Mouse (Mus musculus): ENCODE measurements at regions not wholly inside any gene's neighbourhood (a gene's known extent, or its start where the extent isn't known, plus 50 kb on each side); places are given as distances from the start of the nearest gene placed in this dataset.
A peak's percentile ranks its signal among the peaks of the same experiment; 100 is the strongest.

DNA sequence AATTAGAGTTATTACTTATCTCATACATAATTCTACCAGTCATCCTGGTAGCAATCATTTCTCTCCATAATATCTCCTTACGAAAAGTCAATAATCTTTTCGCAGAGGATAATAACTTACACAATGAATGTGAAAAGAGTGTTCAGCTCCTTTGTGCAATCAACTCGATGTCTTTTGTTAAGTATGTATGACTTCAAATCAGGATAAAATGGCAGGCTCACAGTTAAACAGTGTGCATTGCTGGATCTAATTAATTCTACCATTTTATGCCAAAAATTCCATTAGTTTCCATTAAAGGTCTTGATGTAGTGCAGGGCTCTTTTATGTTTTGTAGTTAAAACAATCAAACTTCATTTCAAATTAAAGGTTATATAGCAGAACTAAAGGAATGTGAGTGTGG, 239.6 kb upstream of the Robo2 start:
- Histone ChIP-seq H3K9me3 (no peaks in the 10 kb centered on the region), H3K27ac (no peak overlapping the region), H3K4me3 (no peak overlapping the region), H3K36me3 (no peaks in the 10 kb centered on the region), H3K4me1 (no peaks in the 10 kb centered on the region), H3K27me3 (no peaks in the 10 kb centered on the region), H3K9ac (no peak overlapping the region), H3K4me2 (no peak overlapping the region)
- ATAC-seq (ENCODE audit: borderline replicate concordance, extremely low read depth, low FRiP score, low TSS enrichment) = no peak
- WGBS = 73% methylated on average over 3 of the region's 3 CpGs

DNA sequence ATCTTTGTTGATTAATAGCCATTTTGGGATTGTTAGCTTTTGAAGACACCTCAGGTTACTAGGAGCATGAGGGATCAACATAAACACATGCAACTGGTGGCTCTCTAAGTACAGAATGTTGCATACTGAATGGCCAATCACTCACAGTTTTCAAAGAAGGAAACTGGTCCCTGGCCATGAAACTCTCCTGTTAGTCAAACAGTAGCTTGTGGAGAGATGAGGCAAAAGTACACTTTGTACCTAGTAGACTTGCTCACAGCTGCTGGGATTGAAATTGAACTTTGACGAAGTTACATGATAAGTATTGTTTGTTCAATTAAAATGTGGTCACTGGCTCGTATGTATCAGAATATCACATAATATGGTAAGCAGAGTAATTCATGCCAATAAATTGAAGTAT, 237.6 kb upstream of the Robo2 start:
- H3K9me3 ChIP-seq = no peaks in the 10 kb centered on the region
- no peak overlapping the region for H3K4me3 ChIP-seq
- H3K9ac ChIP-seq = no peak overlapping the region
- no peaks in the 10 kb centered on the region for H3K27me3 ChIP-seq
- no peak overlapping the region for H3K27ac ChIP-seq
- ATAC-seq (ENCODE audit: borderline replicate concordance, extremely low read depth, low FRiP score, low TSS enrichment) = no peak
- no peaks in the 10 kb centered on the region for H3K4me1 ChIP-seq
- no peak overlapping the region for H3K4me2 ChIP-seq
- no peaks in the 10 kb centered on the region for H3K36me3 ChIP-seq
- 76% methylated on average over 2 of the region's 2 CpGs for WGBS

DNA sequence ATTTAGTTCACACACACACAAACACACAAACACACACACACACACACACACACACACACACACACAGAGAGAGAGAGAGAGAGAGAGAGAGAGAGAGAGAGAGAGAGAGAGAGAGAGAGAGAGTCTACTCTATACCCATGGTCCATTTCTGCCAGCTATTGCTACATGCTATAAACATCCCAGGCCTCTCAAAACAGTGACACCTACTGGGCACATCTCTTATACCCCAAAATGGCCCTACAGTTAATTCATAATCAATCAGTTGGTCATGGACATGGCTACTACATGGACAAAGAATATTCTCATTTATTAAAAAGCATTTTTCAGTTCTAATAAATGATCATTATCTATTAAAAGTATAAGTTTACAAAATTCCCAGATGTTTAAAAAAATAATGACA, 236.8 kb upstream of the Robo2 start:
- ATAC-seq (ENCODE audit: borderline replicate concordance, extremely low read depth, low FRiP score, low TSS enrichment) = no peak
- Histone ChIP-seq H3K36me3 (no peaks in the 10 kb centered on the region), H3K4me2 (no peak overlapping the region), H3K27ac (no peak overlapping the region), H3K9ac (no peak overlapping the region), H3K4me1 (no peaks in the 10 kb centered on the region), H3K27me3 (no peaks in the 10 kb centered on the region), H3K9me3 (no peaks in the 10 kb centered on the region), H3K4me3 (no peak overlapping the region)

DNA sequence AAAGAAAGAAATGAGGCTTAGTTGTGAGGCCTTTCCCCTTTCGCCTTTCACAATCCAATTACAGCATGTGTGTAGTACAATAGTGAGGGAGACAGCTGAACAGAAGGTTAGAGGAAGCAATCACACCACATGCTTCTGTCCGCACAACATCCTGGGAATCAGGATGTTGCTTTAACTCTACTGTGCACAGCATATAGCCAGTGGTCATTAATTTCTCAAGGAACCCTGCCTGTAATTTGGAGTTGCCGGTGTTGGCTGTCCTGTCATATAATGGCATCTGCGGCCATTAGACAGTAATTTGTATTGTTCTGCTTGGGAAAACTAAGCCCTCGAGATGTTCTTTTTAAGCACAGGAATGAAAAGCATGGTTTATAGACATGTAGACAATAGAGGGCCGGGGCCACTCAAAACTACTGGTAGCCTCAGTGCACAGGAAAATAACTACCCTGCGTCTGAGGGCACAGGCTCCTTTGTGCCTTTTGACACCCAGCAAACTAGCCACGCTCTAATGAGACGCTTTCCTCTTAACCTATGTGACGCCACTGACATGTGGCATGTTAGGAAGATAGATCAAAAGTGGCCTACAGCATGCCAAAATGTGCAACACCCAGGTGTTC, 233.2 kb upstream of the Robo2 start:
- Histone ChIP-seq H3K27me3 (no peaks in the 10 kb centered on the region), H3K4me3 (no peak overlapping the region), H3K4me1 (no peaks in the 10 kb centered on the region), H3K9me3 (no peaks in the 10 kb centered on the region), H3K36me3 (no peaks in the 10 kb centered on the region), H3K9ac (no peak overlapping the region), H3K4me2 (no peak overlapping the region), H3K27ac (no peak overlapping the region)
- no peak for ATAC-seq (ENCODE audit: borderline replicate concordance, extremely low read depth, low FRiP score, low TSS enrichment)
- 77% methylated on average over 10 of the region's 10 CpGs for WGBS

DNA sequence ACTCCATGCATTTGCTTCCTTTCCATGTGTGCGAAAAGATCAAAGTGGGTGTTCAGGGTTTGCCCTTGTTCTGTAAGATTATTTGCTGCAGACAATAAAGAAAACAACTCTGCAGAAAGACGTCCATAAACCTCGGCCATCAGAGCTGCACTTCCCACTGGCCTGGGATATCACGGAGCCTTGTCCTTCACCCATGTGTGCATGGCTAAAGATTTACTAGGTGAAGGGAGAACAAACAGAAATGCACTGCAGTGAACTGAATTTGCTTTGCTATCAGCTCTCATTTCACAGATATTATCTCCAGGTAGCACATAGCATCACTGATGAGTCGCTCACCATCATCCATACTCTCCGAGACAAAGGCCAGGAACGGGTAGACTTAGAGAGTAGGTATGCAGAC, 228.2 kb upstream of the Robo2 start:
- ATAC-seq (ENCODE audit: borderline replicate concordance, extremely low read depth, low FRiP score, low TSS enrichment) = no peak
- WGBS = 50% methylated on average over 7 of the region's 7 CpGs
- Histone ChIP-seq H3K36me3 (no peaks in the 10 kb centered on the region), H3K9ac (no peak overlapping the region), H3K4me2 (no peak overlapping the region), H3K9me3 (no peaks in the 10 kb centered on the region), H3K4me3 (no peak overlapping the region), H3K4me1 (no peaks in the 10 kb centered on the region), H3K27ac (no peak overlapping the region), H3K27me3 (no peaks in the 10 kb centered on the region)

DNA sequence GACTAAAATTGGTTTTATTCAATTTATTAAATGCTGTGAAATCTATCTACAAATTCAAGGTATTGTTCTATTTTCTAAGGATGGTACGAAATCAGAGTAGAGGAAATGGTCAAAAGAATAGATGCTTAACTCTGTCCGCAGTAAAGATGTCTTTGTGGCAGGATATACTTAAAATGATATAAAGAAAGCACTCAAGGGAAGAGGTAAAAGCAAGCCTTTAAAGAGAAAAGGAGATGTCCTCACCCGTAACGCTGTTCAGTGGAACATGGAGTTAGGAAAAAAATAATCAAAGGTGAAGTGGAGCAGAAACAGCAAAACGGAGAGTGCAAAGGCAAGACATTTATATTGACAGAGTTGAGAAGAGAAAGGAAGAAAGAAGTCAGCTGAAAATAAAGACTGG, 226.0 kb upstream of the Robo2 start:
- Histone ChIP-seq H3K4me1 (no peaks in the 10 kb centered on the region), H3K9ac (no peak overlapping the region), H3K36me3 (no peaks in the 10 kb centered on the region), H3K4me2 (no peak overlapping the region), H3K27ac (no peak overlapping the region), H3K9me3 (no peaks in the 10 kb centered on the region), H3K27me3 (no peaks in the 10 kb centered on the region), H3K4me3 (no peak overlapping the region)
- WGBS = 67% methylated on average over 5 of the region's 5 CpGs
- ATAC-seq (ENCODE audit: borderline replicate concordance, extremely low read depth, low FRiP score, low TSS enrichment) = no peak

DNA sequence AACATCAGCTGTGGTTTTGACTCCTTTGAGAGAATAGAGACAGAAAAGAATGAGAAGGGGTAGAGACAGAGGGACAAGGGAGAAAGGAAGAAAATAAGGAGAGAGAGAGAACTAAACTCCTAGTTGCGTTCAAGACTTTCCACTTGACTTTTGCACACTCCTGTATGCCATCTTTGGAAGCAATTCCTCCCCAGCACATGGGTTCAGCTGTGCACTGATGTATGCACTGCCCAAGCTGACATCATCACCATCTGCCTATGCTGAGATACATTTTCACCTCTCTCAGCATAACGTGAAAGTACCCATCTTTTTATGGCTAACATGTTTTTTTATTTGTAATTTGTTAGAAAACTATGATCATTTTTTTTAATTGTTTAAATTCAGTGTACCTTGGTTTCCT, 214.2 kb upstream of the Robo2 start:
- no peak for ATAC-seq (ENCODE audit: borderline replicate concordance, extremely low read depth, low FRiP score, low TSS enrichment)

DNA sequence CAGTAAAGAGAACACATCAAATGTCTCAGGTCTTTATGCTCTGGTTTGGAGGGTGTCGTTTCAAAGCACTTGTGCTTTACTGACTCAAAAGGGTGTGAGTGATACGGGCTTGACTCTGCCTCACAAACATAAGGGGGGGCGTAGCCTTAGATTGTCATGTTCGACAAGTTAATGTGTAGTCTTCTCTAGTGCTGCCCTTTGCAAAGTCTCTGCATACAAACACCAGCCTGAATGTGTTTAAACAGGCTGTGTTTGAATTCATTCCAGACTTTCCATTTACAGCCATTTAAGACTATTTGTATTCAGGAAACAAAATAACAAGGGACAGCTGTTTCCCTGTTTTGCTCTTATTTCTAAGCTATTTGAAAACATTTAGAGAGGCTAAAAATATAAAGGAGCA, 200.4 kb upstream of the Robo2 start:
- ATAC-seq (ENCODE audit: borderline replicate concordance, extremely low read depth, low FRiP score, low TSS enrichment) = peak; percentile 75; the same call in 1 of the 2 replicates
- H3K9ac ChIP-seq = no peak overlapping the region
- no peaks in the 10 kb centered on the region for H3K36me3 ChIP-seq
- H3K9me3 ChIP-seq = no peaks in the 10 kb centered on the region
- no peak overlapping the region for H3K4me3 ChIP-seq
- no peak overlapping the region for H3K4me2 ChIP-seq
- 0 out of 2 replicates have a peak, but pooled peaks cover 4% of the 10 kb centered on the region for H3K4me1 ChIP-seq
- 18% methylated on average over 4 of the region's 4 CpGs for WGBS
- no peak overlapping the region for H3K27ac ChIP-seq
- H3K27me3 ChIP-seq = no peaks in the 10 kb centered on the region

More for the DNA sequence above, 214.2 kb upstream of the Robo2 start:
- H3K9ac ChIP-seq = no peak overlapping the region
- no peak overlapping the region for H3K27ac ChIP-seq
- 66% methylated on average over 2 of the region's 2 CpGs for WGBS
- H3K9me3 ChIP-seq = no peaks in the 10 kb centered on the region
- H3K4me1 ChIP-seq = no peaks in the 10 kb centered on the region
- H3K36me3 ChIP-seq = no peaks in the 10 kb centered on the region
- no peak overlapping the region for H3K4me3 ChIP-seq
- no peak overlapping the region for H3K4me2 ChIP-seq
- no peaks in the 10 kb centered on the region for H3K27me3 ChIP-seq

DNA sequence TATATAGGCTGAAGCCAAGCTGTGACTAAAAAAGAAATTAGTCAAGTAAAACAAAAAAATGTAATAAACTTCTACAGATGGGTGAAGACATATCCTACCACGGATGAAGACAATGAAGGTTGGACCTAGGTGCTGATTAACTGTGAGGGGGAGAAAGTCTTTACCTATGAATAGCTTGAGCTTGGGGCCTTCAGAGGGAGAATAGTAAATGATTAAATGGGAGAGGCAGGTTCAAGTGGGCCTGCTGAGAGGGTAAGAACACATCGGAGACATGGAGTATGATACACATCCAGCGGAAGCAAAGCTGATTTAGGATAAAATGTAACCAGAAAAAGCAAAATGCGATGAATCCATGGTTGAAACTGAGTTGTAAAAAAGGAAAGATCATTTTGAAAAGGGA, 197.9 kb upstream of the Robo2 start:
- WGBS = 60% methylated on average over 4 of the region's 4 CpGs
- 0 out of 2 replicates have a peak, but pooled peaks cover 4% of the 10 kb centered on the region for H3K4me1 ChIP-seq
- H3K36me3 ChIP-seq = no peaks in the 10 kb centered on the region
- H3K27me3 ChIP-seq = no peaks in the 10 kb centered on the region
- no peak overlapping the region for H3K4me3 ChIP-seq
- H3K9me3 ChIP-seq = no peaks in the 10 kb centered on the region
- ATAC-seq (ENCODE audit: borderline replicate concordance, extremely low read depth, low FRiP score, low TSS enrichment) = no peak
- no peak overlapping the region for H3K27ac ChIP-seq
- no peak overlapping the region for H3K9ac ChIP-seq
- H3K4me2 ChIP-seq = no peak overlapping the region

DNA sequence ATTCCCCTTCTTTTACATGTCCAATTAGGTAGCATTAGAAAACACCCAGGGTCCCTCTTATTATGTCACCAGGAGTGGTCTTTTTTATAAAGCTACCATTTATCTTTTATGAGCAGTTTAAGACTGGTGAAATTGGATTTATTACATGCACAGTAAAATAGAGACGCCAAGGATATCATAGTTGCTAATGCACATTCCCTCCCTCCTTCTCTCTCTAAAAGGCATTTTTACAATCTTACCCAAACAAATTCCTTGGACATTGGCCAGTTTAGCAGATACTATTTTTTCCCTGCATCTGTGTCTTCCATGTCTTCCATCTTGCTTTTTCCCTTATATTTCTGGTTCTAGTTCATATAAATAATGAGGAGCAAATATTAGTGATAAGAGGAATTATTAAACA, 186.7 kb upstream of the Robo2 start:
- peaks cover 5% of the 10 kb centered on the region; the same call in 1 of the 2 replicates for H3K4me1 ChIP-seq
- H3K27ac ChIP-seq = peak overlapping the region; percentile 29; the same call in 1 of the 2 replicates
- peak; percentile 79; the same call in 1 of the 2 replicates for ATAC-seq (ENCODE audit: borderline replicate concordance, extremely low read depth, low FRiP score, low TSS enrichment)
- H3K4me3 ChIP-seq = no peak overlapping the region
- WGBS = 53% methylated on average over 1 of the region's 1 CpGs
- no peaks in the 10 kb centered on the region for H3K9me3 ChIP-seq
- no peaks in the 10 kb centered on the region for H3K27me3 ChIP-seq
- H3K4me2 ChIP-seq = no peak overlapping the region
- H3K36me3 ChIP-seq = no peaks in the 10 kb centered on the region
- H3K9ac ChIP-seq = no peak overlapping the region

DNA sequence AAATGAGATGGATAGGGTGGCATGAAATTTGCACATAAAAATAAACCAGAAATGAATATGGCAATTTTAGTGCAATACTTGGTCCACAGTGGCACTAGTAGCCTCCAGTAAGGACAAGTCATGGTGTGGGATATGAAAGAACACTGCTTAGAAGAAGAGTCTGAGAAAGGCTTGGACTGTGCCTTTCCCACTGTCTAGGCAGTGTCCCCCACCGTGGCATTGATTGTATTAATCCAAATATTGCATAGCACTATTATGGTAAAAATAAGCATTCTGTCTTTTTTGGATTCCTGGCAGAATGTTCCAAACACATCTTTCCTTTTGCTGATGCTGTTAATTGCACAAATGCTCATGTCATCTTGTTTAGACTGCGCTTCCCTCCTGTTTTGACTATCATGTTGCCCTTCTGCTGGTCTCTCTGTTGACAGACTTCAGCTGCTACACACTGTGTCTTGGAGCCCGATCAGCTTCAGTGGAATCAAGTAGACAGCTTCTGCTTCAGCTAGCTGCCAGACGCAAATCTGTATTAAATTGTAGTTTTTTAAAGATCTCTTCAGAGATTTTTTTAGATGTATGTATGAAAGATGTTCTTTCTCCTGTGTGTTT, 186.2 kb upstream of the Robo2 start:
- WGBS = 30% methylated on average over 4 of the region's 4 CpGs
- peak overlapping the region; percentile 29; the same call in 1 of the 2 replicates for H3K27ac ChIP-seq
- ATAC-seq (ENCODE audit: borderline replicate concordance, extremely low read depth, low FRiP score, low TSS enrichment) = peak; percentile 94; the same call in 1 of the 2 replicates
- H3K4me3 ChIP-seq = no peak overlapping the region
- no peak overlapping the region for H3K9ac ChIP-seq
- H3K4me1 ChIP-seq = peaks cover 5% of the 10 kb centered on the region; the same call in 1 of the 2 replicates
- no peaks in the 10 kb centered on the region for H3K9me3 ChIP-seq
- no peak overlapping the region for H3K4me2 ChIP-seq
- no peaks in the 10 kb centered on the region for H3K36me3 ChIP-seq
- no peaks in the 10 kb centered on the region for H3K27me3 ChIP-seq

DNA sequence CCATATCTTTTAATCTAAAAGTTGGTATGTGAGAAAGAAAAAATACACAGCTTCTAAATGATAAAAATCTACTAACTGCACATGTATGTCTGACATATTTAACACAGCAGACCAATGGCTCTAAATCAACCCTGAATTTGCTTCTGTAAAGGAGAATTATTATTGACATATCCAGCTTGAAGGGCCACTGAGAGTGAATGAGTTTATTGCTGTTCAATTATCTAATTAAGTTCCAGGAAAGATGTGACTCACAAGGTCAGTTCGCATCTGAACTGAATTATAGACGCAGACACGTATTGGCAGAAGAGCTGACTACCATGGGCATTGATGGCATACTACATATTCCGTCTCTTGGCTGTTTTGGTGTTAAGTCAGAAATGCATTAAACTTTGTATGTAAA, 180.3 kb upstream of the Robo2 start:
- Histone ChIP-seq H3K27me3 (no peaks in the 10 kb centered on the region), H3K27ac (no peak overlapping the region), H3K4me3 (no peak overlapping the region), H3K9ac (no peak overlapping the region), H3K4me1 (no peaks in the 10 kb centered on the region), H3K36me3 (no peaks in the 10 kb centered on the region), H3K4me2 (no peak overlapping the region), H3K9me3 (no peaks in the 10 kb centered on the region)
- 91% methylated on average over 4 of the region's 4 CpGs for WGBS
- ATAC-seq (ENCODE audit: borderline replicate concordance, extremely low read depth, low FRiP score, low TSS enrichment) = no peak

Data from lung, embryonic 15.5 days (tissue).